Mouse (Mus musculus): ENCODE data around the gene Itga8. TPM values are rescaled to one million over a fixed set of nuclear protein-coding genes. Genes with fewer than 3 reads are reported as not detected.
A peak's percentile ranks its signal among the peaks of the same experiment; 100 is the strongest.

Itga8 gene
- polyA plus RNA-seq (2012; rRNA removed) = 1.1 and 3.4 TPM in 2 replicates

GRCm38 (mm10) chr2:12301431-12302170 is at the start of gene Itga8:
Gene Itga8 (minus strand): TSS chr2:12301922.
- H3K27ac ChIP-seq (ENCODE audit: control insufficient read depth, insufficient read depth, low read length) = no peak within 1 kb of the TSS

GRCm38 (mm10) chr2:12348914-12349313 is 47.2 kb upstream of the Itga8 start:
- H3K4me1 ChIP-seq (replicated peaks; ENCODE audit: control insufficient read depth, insufficient read depth, low read length) = no peaks in the 10 kb centered on the region

More at GRCm38 (mm10) chr2:12301431-12302170, at the start of gene Itga8:
- 3% methylated on average over 56 of the region's 56 CpGs for WGBS
- Histone ChIP-seq H3K4me1 (replicated peaks; ENCODE audit: control insufficient read depth, insufficient read depth, low read length) (peaks cover 4% of the 10 kb centered on the region; the same call in 1 of the 2 replicates), H3K4me3 (ENCODE audit: control insufficient read depth, insufficient read depth, low read length) (peak within 1 kb of the TSS; percentile 7), H3K36me3 (ENCODE audit: control insufficient read depth, insufficient read depth, low read length) (no peaks in the 10 kb centered on the region), H3K27me3 (ENCODE audit: control insufficient read depth, insufficient read depth, low read length) (0 out of 2 replicates have a peak, but pooled peaks cover 2% of the 10 kb centered on the region)
- TF ChIP-seq POLR2A (IDR thresholded peaks at IDR 0.05; ENCODE audit: control insufficient read depth, extremely low read depth, insufficient read depth, low read length, poor library complexity) = no peak
- peak; percentile 99 for TF ChIP-seq CTCF (IDR thresholded peaks at IDR 0.05; ENCODE audit: borderline replicate concordance, control insufficient read depth, extremely low read depth, insufficient read depth, low read length, poor library complexity)
- peak; percentile 76 for DNase-seq

GRCm38 (mm10) chr2:12331962-12332361 is 30.2 kb upstream of the Itga8 start:
- Histone ChIP-seq H3K36me3 (ENCODE audit: control insufficient read depth, insufficient read depth, low read length) (no peaks in the 10 kb centered on the region), H3K27me3 (ENCODE audit: control insufficient read depth, insufficient read depth, low read length) (no peaks in the 10 kb centered on the region), H3K27ac (ENCODE audit: control insufficient read depth, insufficient read depth, low read length) (no peak overlapping the region), H3K4me3 (ENCODE audit: control insufficient read depth, insufficient read depth, low read length) (no peak overlapping the region), H3K4me1 (replicated peaks; ENCODE audit: control insufficient read depth, insufficient read depth, low read length) (no peaks in the 10 kb centered on the region)
- no peak for DNase-seq
- 90% methylated on average over 2 of the region's 2 CpGs for WGBS
- TF ChIP-seq CTCF (IDR thresholded peaks at IDR 0.05; ENCODE audit: borderline replicate concordance, control insufficient read depth, extremely low read depth, insufficient read depth, low read length, poor library complexity) (no peak), POLR2A (IDR thresholded peaks at IDR 0.05; ENCODE audit: control insufficient read depth, extremely low read depth, insufficient read depth, low read length, poor library complexity) (no peak)

More at GRCm38 (mm10) chr2:12348914-12349313, 47.2 kb upstream of the Itga8 start:
- H3K27ac ChIP-seq (ENCODE audit: control insufficient read depth, insufficient read depth, low read length) = no peak overlapping the region
- no peaks in the 10 kb centered on the region; the same call in 1 of the 2 replicates for H3K36me3 ChIP-seq (ENCODE audit: control insufficient read depth, insufficient read depth, low read length)
- no peak for DNase-seq
- WGBS = 93% methylated on average over 2 of the region's 2 CpGs
- TF ChIP-seq POLR2A (IDR thresholded peaks at IDR 0.05; ENCODE audit: control insufficient read depth, extremely low read depth, insufficient read depth, low read length, poor library complexity) (no peak), CTCF (IDR thresholded peaks at IDR 0.05; ENCODE audit: borderline replicate concordance, control insufficient read depth, extremely low read depth, insufficient read depth, low read length, poor library complexity) (no peak)
- H3K27me3 ChIP-seq (ENCODE audit: control insufficient read depth, insufficient read depth, low read length) = no peaks in the 10 kb centered on the region
- H3K4me3 ChIP-seq (ENCODE audit: control insufficient read depth, insufficient read depth, low read length) = no peak overlapping the region

- H3K4me1 ChIP-seq (replicated peaks; ENCODE audit: control insufficient read depth, insufficient read depth, low read length) = no peaks in the 10 kb centered on the region
- TF ChIP-seq POLR2A (IDR thresholded peaks at IDR 0.05; ENCODE audit: control insufficient read depth, extremely low read depth, insufficient read depth, low read length, poor library complexity) (no peak), CTCF (IDR thresholded peaks at IDR 0.05; ENCODE audit: borderline replicate concordance, control insufficient read depth, extremely low read depth, insufficient read depth, low read length, poor library complexity) (no peak)
- no peaks in the 10 kb centered on the region for H3K36me3 ChIP-seq (ENCODE audit: control insufficient read depth, insufficient read depth, low read length)
- H3K27me3 ChIP-seq (ENCODE audit: control insufficient read depth, insufficient read depth, low read length) = no peaks in the 10 kb centered on the region
- no peak overlapping the region for H3K27ac ChIP-seq (ENCODE audit: control insufficient read depth, insufficient read depth, low read length)
- no peak overlapping the region for H3K4me3 ChIP-seq (ENCODE audit: control insufficient read depth, insufficient read depth, low read length)
- WGBS = 59% methylated on average over 2 of the region's 2 CpGs
- no peak for DNase-seq
These were observed 27.9 kb upstream of the Itga8 start for GRCm38 (mm10) chr2:12329620-12330019.

- Histone ChIP-seq H3K27ac (ENCODE audit: control insufficient read depth, insufficient read depth, low read length) (no peak overlapping the region), H3K36me3 (ENCODE audit: control insufficient read depth, insufficient read depth, low read length) (no peaks in the 10 kb centered on the region), H3K27me3 (ENCODE audit: control insufficient read depth, insufficient read depth, low read length) (no peaks in the 10 kb centered on the region), H3K4me1 (replicated peaks; ENCODE audit: control insufficient read depth, insufficient read depth, low read length) (no peaks in the 10 kb centered on the region), H3K4me3 (ENCODE audit: control insufficient read depth, insufficient read depth, low read length) (no peak overlapping the region)
- TF ChIP-seq CTCF (IDR thresholded peaks at IDR 0.05; ENCODE audit: borderline replicate concordance, control insufficient read depth, extremely low read depth, insufficient read depth, low read length, poor library complexity) = no peak
- TF ChIP-seq POLR2A (IDR thresholded peaks at IDR 0.05; ENCODE audit: control insufficient read depth, extremely low read depth, insufficient read depth, low read length, poor library complexity) = no peak
- DNase-seq = no peak
- WGBS = 76% methylated on average over 5 of the region's 5 CpGs
These were observed 27.3 kb upstream of the Itga8 start for GRCm38 (mm10) chr2:12329068-12329407.

GRCm38 (mm10) chr2:12328355-12329067 is 26.8 kb upstream of the Itga8 start:
- H3K4me1 ChIP-seq (replicated peaks; ENCODE audit: control insufficient read depth, insufficient read depth, low read length) = no peaks in the 10 kb centered on the region
- H3K36me3 ChIP-seq (ENCODE audit: control insufficient read depth, insufficient read depth, low read length) = no peaks in the 10 kb centered on the region
- TF ChIP-seq POLR2A (IDR thresholded peaks at IDR 0.05; ENCODE audit: control insufficient read depth, extremely low read depth, insufficient read depth, low read length, poor library complexity) = no peak
- DNase-seq = no peak
- H3K27me3 ChIP-seq (ENCODE audit: control insufficient read depth, insufficient read depth, low read length) = no peaks in the 10 kb centered on the region
- no peak overlapping the region for H3K27ac ChIP-seq (ENCODE audit: control insufficient read depth, insufficient read depth, low read length)
- no peak overlapping the region for H3K4me3 ChIP-seq (ENCODE audit: control insufficient read depth, insufficient read depth, low read length)
- WGBS = 87% methylated on average over 8 of the region's 8 CpGs

Data from thymus, adult 2 months (tissue).